Mouse (Mus musculus): Measurements from ENCODE around the gene Mrps9. TPM values are rescaled to one million over a fixed set of nuclear protein-coding genes. Genes with fewer than 3 reads are reported as not detected.

The Mrps9 gene
- polyA plus RNA-seq, 1 experiment from 2014 or later: 35.1 TPM

DNA sequence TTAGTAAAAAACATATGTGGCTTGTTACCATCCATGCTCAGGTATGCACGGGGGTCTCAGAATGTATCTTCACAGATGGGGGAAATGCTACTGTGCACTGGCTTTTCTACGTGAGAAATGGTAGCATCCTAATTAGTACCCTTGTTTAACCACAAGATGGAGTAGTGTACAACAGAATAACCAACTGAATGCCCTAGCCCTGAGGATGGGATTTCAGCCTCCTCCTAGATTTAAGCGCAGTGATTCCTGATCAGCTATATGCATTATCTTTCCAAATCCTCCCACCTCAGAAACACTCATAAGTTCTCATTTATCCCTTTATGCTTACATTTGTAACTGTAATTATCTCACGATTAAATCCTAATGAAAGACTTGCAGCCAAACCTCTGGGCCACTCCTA is 64.0 kb downstream of the Mrps9 start:
- Histone ChIP-seq H3K9ac (no peak overlapping the region), H3K4me2 (no peak overlapping the region), H3K36me3 (no peaks in the 10 kb centered on the region), H3K27me3 (no peaks in the 10 kb centered on the region), H3K4me3 (no peak overlapping the region), H3K9me3 (no peaks in the 10 kb centered on the region), H3K27ac (replicated peaks) (no peak overlapping the region), H3K4me1 (replicated peaks) (no peaks in the 10 kb centered on the region)
- peak; percentile 71 for ATAC-seq (ENCODE audit: low read depth)
- WGBS: 12% methylated on average over 4 of the region's 4 CpGs

DNA sequence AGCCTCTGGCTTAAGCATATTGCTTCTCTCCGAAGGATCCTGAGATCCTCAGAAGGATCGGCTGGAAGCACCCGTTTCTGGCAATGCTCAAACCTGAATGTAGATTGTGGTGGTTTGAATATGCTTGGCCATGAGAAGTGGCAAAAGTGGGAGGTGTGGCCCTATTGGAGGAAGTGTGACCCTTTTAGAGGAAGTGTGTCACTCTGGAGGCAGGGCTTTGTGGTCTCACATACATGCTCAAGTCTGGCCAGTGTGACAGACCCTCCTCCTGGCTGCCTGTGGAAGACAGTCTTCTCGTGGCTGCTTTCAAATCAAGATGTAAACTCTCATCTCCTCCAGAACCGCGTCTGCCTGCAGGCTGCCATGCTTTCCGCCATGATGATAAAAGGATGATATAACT is 65.7 kb downstream of the Mrps9 start:
- no peak overlapping the region for H3K9ac ChIP-seq
- H3K4me3 ChIP-seq: no peak overlapping the region
- no peak overlapping the region for H3K4me2 ChIP-seq
- no peaks in the 10 kb centered on the region for H3K9me3 ChIP-seq
- H3K27me3 ChIP-seq: no peaks in the 10 kb centered on the region
- WGBS: 82% methylated on average over 7 of the region's 7 CpGs
- no peak overlapping the region for H3K27ac ChIP-seq (replicated peaks)
- H3K4me1 ChIP-seq (replicated peaks): no peaks in the 10 kb centered on the region
- H3K36me3 ChIP-seq: no peaks in the 10 kb centered on the region
- ATAC-seq (ENCODE audit: low read depth): no peak

- Histone ChIP-seq H3K36me3 (no peaks in the 10 kb centered on the region), H3K27me3 (no peaks in the 10 kb centered on the region), H3K4me3 (no peak overlapping the region), H3K27ac (replicated peaks) (no peak overlapping the region), H3K4me2 (peak overlapping the region; percentile 14; the same call in 1 of the 2 replicates), H3K4me1 (replicated peaks) (no peaks in the 10 kb centered on the region), H3K9ac (no peak overlapping the region), H3K9me3 (no peaks in the 10 kb centered on the region)
- WGBS: 12% methylated on average over 4 of the region's 4 CpGs
- no peak for ATAC-seq (ENCODE audit: low read depth)
Measured at GRCm38 (mm10) chr1:42917908-42918307, 66.9 kb downstream of the Mrps9 start.

DNA sequence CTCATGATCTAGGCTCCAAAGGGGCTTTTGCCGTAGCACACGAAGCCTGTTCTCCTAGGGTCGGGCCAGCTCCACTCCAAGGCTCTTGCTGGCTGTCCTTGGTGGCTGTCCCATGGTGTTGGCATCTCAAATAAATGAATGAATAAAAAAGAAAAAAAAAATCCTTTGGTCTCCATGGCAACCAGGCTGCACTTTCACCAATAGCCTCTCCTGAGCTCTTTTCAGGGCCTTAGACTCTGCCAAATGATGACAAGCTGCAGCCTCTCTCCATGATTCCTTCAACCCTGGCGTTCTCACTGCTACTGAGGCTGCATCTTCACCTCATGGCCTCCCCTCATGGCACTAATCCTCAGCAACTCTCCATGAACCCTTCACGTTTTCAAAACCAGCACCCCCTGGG is 72.9 kb downstream of the Mrps9 start:
- Histone ChIP-seq H3K9ac (no peak overlapping the region), H3K36me3 (no peaks in the 10 kb centered on the region), H3K9me3 (no peaks in the 10 kb centered on the region), H3K27me3 (no peaks in the 10 kb centered on the region), H3K4me1 (replicated peaks) (no peaks in the 10 kb centered on the region), H3K4me3 (no peak overlapping the region), H3K4me2 (no peak overlapping the region), H3K27ac (replicated peaks) (no peak overlapping the region)
- ATAC-seq (ENCODE audit: low read depth): no peak
- WGBS: 60% methylated on average over 5 of the region's 5 CpGs

- Histone ChIP-seq H3K9me3 (no peaks in the 10 kb centered on the region), H3K36me3 (no peaks in the 10 kb centered on the region), H3K4me3 (no peak overlapping the region), H3K27me3 (no peaks in the 10 kb centered on the region), H3K4me1 (replicated peaks) (no peaks in the 10 kb centered on the region), H3K9ac (no peak overlapping the region), H3K4me2 (no peak overlapping the region), H3K27ac (replicated peaks) (no peak overlapping the region)
- no peak for ATAC-seq (ENCODE audit: low read depth)
- WGBS: 85% methylated on average over 1 of the region's 1 CpGs
Measured at GRCm38 (mm10) chr1:42933613-42934012, 82.6 kb downstream of the Mrps9 start.

DNA sequence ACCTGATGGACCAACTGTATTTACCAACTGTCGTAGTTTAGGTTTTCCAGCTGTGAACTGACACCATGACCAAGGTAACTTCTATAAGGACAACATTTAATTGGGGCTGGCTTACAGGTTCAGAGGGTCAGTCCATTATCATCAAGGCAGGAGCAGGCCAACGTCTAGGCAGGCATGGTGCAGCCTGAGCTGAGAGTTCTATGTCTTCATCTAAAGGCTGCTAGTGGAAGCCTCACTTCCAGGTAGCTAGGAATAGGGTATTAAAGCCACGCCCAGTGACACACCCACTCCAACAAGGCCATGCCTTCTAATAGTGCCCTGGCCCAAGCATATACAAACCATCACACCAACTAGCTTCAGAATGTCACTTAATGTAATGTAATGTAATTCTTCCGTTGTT is 97.5 kb downstream of the Mrps9 start:
- WGBS: 84% methylated on average over 4 of the region's 4 CpGs
- no peak overlapping the region for H3K27ac ChIP-seq (replicated peaks)
- H3K36me3 ChIP-seq: no peaks in the 10 kb centered on the region

DNA sequence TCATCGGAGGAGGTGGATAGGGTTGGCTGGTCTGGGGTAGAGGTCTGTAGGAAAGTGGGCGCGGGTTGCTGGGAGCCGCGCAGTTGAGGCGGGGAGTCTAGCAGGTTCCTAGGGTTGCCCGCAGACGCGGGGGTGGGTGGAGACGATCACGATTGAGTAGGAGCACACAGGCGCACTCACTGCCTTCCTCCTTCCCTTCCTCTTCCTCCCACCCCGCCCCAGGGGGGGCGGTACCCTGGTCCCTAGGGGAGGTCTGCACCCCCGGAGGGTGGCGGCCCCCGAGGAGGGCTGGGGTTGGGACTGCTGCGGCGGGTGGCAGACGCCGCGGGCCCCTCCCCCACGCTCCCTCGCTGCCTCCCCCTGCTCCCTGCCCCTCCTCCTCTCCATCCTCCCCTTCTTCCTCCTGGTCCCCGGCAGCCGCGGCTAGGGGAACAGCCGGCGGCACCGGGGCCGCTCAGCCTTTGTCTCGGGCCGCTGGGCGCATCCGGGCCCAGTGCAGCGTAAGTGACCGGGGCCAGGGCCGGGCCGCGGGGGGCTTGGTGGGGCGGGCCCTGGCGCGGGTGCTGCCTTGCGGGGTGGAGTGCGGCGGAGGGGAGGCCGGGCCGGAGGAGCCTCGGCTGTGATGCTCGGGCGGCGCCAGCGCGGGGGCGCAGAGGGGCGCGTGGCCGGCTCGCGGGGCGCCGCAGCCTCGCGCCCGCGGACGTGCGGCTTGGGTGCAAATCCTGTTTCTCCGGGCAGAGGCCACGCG is 101.9 kb downstream of the Mrps9 start, which contains the start of gene Gpr45:
Gene Gpr45 (plus strand): TSS at position 139 of the 748 bp plus-strand sequence.
- peak within 1 kb of the TSS; percentile 92 for H3K27ac ChIP-seq (replicated peaks)
- peak; percentile 94 for ATAC-seq (ENCODE audit: low read depth)
- H3K27me3 ChIP-seq: no peaks in the 10 kb centered on the region
- H3K4me1 ChIP-seq (replicated peaks): peaks cover 18% of the 10 kb centered on the region
- H3K4me3 ChIP-seq: peak within 1 kb of the TSS; percentile 82
- H3K9me3 ChIP-seq: no peaks in the 10 kb centered on the region
- under 1% methylated on average over 63 of the region's 71 CpGs for WGBS
- peak within 1 kb of the TSS; percentile 98 for H3K9ac ChIP-seq
- peak within 1 kb of the TSS; percentile 70 for H3K4me2 ChIP-seq
- H3K36me3 ChIP-seq: no peaks in the 10 kb centered on the region

More for the DNA sequence above, 97.5 kb downstream of the Mrps9 start:
- Histone ChIP-seq H3K9ac (no peak overlapping the region), H3K4me3 (no peak overlapping the region), H3K27me3 (no peaks in the 10 kb centered on the region), H3K4me1 (replicated peaks) (peaks cover 3% of the 10 kb centered on the region; the same call in 1 of the 2 replicates), H3K9me3 (no peaks in the 10 kb centered on the region), H3K4me2 (no peak overlapping the region)
- no peak for ATAC-seq (ENCODE audit: low read depth)

DNA sequence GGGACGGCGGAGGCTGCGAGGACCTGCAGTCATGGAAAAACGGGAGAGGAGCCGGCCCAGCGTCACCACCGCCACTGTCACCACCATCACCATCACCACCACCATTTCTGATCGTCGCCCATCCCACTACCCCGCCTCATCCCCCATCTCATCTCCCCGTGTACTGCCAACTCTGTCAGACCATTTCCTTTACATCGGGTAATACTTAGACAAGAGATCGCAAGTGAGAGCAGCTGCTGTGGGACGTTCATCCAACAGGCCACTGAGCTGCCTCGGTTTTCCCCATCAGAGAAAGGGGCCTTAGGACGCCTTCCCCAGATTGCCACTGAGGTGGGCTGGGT is 102.4 kb downstream of the Mrps9 start:
- Histone ChIP-seq H3K27ac (replicated peaks) (peak overlapping the region; percentile 92), H3K36me3 (no peaks in the 10 kb centered on the region), H3K9ac (peak overlapping the region; percentile 98), H3K9me3 (no peaks in the 10 kb centered on the region), H3K4me2 (peak overlapping the region; percentile 70), H3K4me3 (peak overlapping the region; percentile 82), H3K27me3 (no peaks in the 10 kb centered on the region), H3K4me1 (replicated peaks) (peaks cover 18% of the 10 kb centered on the region)
- WGBS: 2% methylated on average over 16 of the region's 16 CpGs
- ATAC-seq (ENCODE audit: low read depth): peak; percentile 68

Other genes starting within 250 kb of the Mrps9 start
- 10.5 and 12.2 TPM in 2 replicates for gene Pou3f3, start 155.5 kb upstream of the Mrps9 start, polyA plus RNA-seq (2015; fragmentation: Nextera tagmentation; extraction: Ambion mirVana)
- gene Gpr45, start 101.6 kb downstream of the Mrps9 start, polyA plus RNA-seq (2015; fragmentation: Nextera tagmentation; extraction: Ambion mirVana): 16.1 and 16.7 TPM in 2 replicates
- 13.6 and 14.2 TPM in 2 replicates for gene Tgfbrap1, start 247.4 kb downstream of the Mrps9 start, polyA plus RNA-seq (2015; fragmentation: Nextera tagmentation; extraction: Ambion mirVana)
- gene AI597479, start 247.5 kb downstream of the Mrps9 start, polyA plus RNA-seq (2015; fragmentation: Nextera tagmentation; extraction: Ambion mirVana): 38.6 and 41.6 TPM in 2 replicates

All from neural tube, embryonic 13.5 days (tissue).